Mouse (Mus musculus): ENCODE data around the gene Gm20388.

DNA sequence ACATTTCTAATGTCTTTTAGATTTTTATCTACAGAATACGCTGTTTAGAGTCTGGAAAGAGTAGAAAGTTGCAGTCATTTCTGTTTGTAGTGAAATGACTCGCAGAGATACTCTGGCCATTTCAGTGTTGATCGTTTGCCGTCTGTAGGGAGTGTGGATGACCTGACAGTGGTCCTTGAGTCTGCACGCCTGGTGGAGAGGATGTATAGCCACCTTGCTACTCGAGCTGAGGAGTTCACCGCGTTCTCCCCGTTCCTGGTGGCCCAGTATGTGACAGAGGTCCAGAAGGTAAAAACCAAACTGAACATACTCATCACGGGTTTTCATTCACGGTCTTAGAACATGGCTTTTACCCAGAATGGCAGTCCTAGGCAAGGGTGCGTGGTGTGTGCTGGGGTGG is 4134.3 kb downstream of the Gm20388 start:
- TF ChIP-seq CTCF (IDR thresholded peaks at IDR 0.05; ENCODE audit: extremely low read depth, insufficient read depth, low read length) (no peak), POLR2A (IDR thresholded peaks at IDR 0.05; ENCODE audit: extremely low read depth, insufficient read depth, low read length) (no peak)

All from cortical plate, adult 2 months (tissue).